Comparison of ENCODE assay signal across 16 mouse cellular contexts in the genomic region with DNA sequence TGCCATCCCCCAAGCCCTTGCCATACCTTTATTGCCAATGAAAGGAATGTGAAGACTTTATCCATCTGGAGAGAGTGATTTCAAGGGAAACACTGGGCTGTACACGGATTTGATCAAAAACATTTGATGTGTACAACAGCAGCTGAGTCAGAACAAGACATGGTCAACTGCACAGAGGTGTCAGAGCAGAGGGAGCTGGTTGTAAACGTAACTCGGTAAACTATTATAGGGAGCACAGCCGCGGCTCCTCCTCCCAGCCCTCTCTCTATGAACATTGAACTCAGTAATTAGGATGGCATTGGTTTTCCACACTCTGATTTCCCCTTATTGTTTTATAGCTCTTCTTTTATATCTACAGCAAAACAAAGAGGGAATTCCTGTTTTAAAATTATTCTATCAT.
DNase-seq lines count a peak whose midpoint lies in the region; ATAC-seq lines count a peak whose summit lies in the region.
"Had no signal": no experiment of that assay in that cellular context is flagged by ENCODE, and none has a peak within 500 bp of the region (broad histone marks: within the 10 kb centered on the region; RNA-seq: fewer than 3 reads in every experiment).

No protein-coding gene starts in this region.

- intact Hi-C loops in heart, postnatal 10 days (cut with DNase I) = no loop called here

- H3K4me3 ChIP-seq in heart, embryonic 10.5 days = peak overlapping the region; percentile 18; the same call in 1 of the 2 replicates
- no peak overlapping the region for H3K4me3 ChIP-seq in hindbrain, embryonic 11.5 days (ENCODE audit: low read depth, low read length)
- no peak overlapping the region for H3K4me3 ChIP-seq in hindbrain, embryonic 16.5 days (ENCODE audit: low read length)
- H3K4me3 ChIP-seq in midbrain, embryonic 10.5 days = no peak overlapping the region
- no peak overlapping the region for H3K4me3 ChIP-seq in midbrain, embryonic 11.5 days (ENCODE audit: low read depth, low read length)
- H3K4me3 ChIP-seq in forebrain, embryonic 15.5 days = no peak overlapping the region
- H3K4me3 ChIP-seq: embryonic facial prominence, embryonic 15.5 days; gastrocnemius, adult 2 months; limb, embryonic 13.5 days; neural tube, embryonic 13.5 days had no signal

- no peaks in the 10 kb centered on the region for H3K27me3 ChIP-seq in heart, embryonic 10.5 days (ENCODE audit: insufficient read depth, poor library complexity, severe bottlenecking)
- no peaks in the 10 kb centered on the region for H3K27me3 ChIP-seq in hindbrain, embryonic 11.5 days (ENCODE audit: control insufficient read depth, insufficient read depth, low read length)
- H3K27me3 ChIP-seq in hindbrain, embryonic 16.5 days (replicated peaks; ENCODE audit: control insufficient read depth, insufficient read depth, low read length) = no peaks in the 10 kb centered on the region
- H3K27me3 ChIP-seq in midbrain, embryonic 10.5 days (ENCODE audit: low read depth, poor library complexity, severe bottlenecking) = no peaks in the 10 kb centered on the region
- no peaks in the 10 kb centered on the region for H3K27me3 ChIP-seq in midbrain, embryonic 11.5 days (ENCODE audit: control insufficient read depth, insufficient read depth, low read length)
- no peaks in the 10 kb centered on the region for H3K27me3 ChIP-seq in forebrain, embryonic 15.5 days
- H3K27me3 ChIP-seq: embryonic facial prominence, embryonic 15.5 days; limb, embryonic 13.5 days; neural tube, embryonic 13.5 days had no signal

- 27% methylated on average over 5 of the region's 5 CpGs for WGBS in heart, embryonic 10.5 days
- WGBS in hindbrain, embryonic 11.5 days = 70% methylated on average over 5 of the region's 5 CpGs
- WGBS in hindbrain, embryonic 16.5 days = 60% methylated on average over 5 of the region's 5 CpGs
- 70% methylated on average over 5 of the region's 5 CpGs for WGBS in midbrain, embryonic 10.5 days
- WGBS in midbrain, embryonic 11.5 days = 64% methylated on average over 5 of the region's 5 CpGs
- WGBS in forebrain, embryonic 15.5 days = 41% methylated on average over 5 of the region's 5 CpGs

- peak overlapping the region; percentile 79 for H3K27ac ChIP-seq in heart, embryonic 10.5 days
- no peak overlapping the region for H3K27ac ChIP-seq in hindbrain, embryonic 11.5 days (ENCODE audit: low read depth, low read length)
- H3K27ac ChIP-seq in hindbrain, embryonic 16.5 days (ENCODE audit: low read depth, low read length) = no peak overlapping the region
- peak overlapping the region; percentile 76 for H3K27ac ChIP-seq in midbrain, embryonic 10.5 days (replicated peaks)
- no peak overlapping the region for H3K27ac ChIP-seq in midbrain, embryonic 11.5 days (ENCODE audit: low read depth, low read length)
- no peak overlapping the region for H3K27ac ChIP-seq in forebrain, embryonic 15.5 days (replicated peaks)
- H3K27ac ChIP-seq: embryonic facial prominence, embryonic 15.5 days; gastrocnemius, adult 2 months; limb, embryonic 13.5 days; liver, embryonic 14.5 days; neural tube, embryonic 13.5 days had no signal

- ATAC-seq in hindbrain, embryonic 11.5 days (ENCODE audit: low FRiP score) = peak; percentile 7; the same call in 1 of the 2 replicates
- ATAC-seq in hindbrain, embryonic 16.5 days = no peak
- no peak for ATAC-seq in midbrain, embryonic 11.5 days (ENCODE audit: low FRiP score)
- ATAC-seq in forebrain, embryonic 15.5 days (replicated peaks) = 0 out of 2 replicates have a peak, but pooled peaks have one; percentile 19

- no peak for DNase-seq in heart, embryonic 10.5 days (ENCODE audit: low spot score)
- no peak for DNase-seq in heart, postnatal 10 days
- DNase-seq in hindbrain, embryonic 11.5 days (ENCODE audit: low spot score) = no peak
- no peak for DNase-seq in midbrain, embryonic 10.5 days (ENCODE audit: low spot score)
- DNase-seq in midbrain, embryonic 11.5 days (ENCODE audit: low spot score, missing footprints) = no peak
- DNase-seq: adrenal gland, adult 8-10 months; cerebellum, postnatal 10 days; gastrocnemius, adult 2 months; right cerebral cortex, postnatal 4 days; thymus, postnatal 4 days had no signal

- no peak overlapping the region for H3K9ac ChIP-seq in hindbrain, embryonic 11.5 days (ENCODE audit: low read depth, low read length)
- H3K9ac ChIP-seq in hindbrain, embryonic 16.5 days (ENCODE audit: low read depth, low read length) = no peak overlapping the region
- H3K9ac ChIP-seq in midbrain, embryonic 11.5 days (ENCODE audit: low read length) = no peak overlapping the region
- H3K9ac ChIP-seq in forebrain, embryonic 15.5 days (replicated peaks) = no peak overlapping the region
- H3K9ac ChIP-seq: embryonic facial prominence, embryonic 15.5 days; limb, embryonic 13.5 days; liver, embryonic 14.5 days; neural tube, embryonic 13.5 days had no signal

- no peaks in the 10 kb centered on the region for H3K9me3 ChIP-seq in heart, embryonic 10.5 days
- no peaks in the 10 kb centered on the region for H3K9me3 ChIP-seq in hindbrain, embryonic 11.5 days (ENCODE audit: control insufficient read depth, low read length)
- H3K9me3 ChIP-seq in hindbrain, embryonic 16.5 days (ENCODE audit: control insufficient read depth, low read length) = no peaks in the 10 kb centered on the region
- H3K9me3 ChIP-seq in midbrain, embryonic 10.5 days (replicated peaks) = no peaks in the 10 kb centered on the region
- H3K9me3 ChIP-seq in midbrain, embryonic 11.5 days (ENCODE audit: control insufficient read depth, low read length) = no peaks in the 10 kb centered on the region
- H3K9me3 ChIP-seq in forebrain, embryonic 15.5 days = no peaks in the 10 kb centered on the region
- H3K9me3 ChIP-seq: embryonic facial prominence, embryonic 15.5 days; limb, embryonic 13.5 days; neural tube, embryonic 13.5 days had no signal

- peaks cover 38% of the 10 kb centered on the region for H3K4me1 ChIP-seq in heart, embryonic 10.5 days
- H3K4me1 ChIP-seq in hindbrain, embryonic 11.5 days (replicated peaks; ENCODE audit: control insufficient read depth, insufficient read depth, low read length) = no peaks in the 10 kb centered on the region; the same call in 1 of the 2 replicates
- H3K4me1 ChIP-seq in hindbrain, embryonic 16.5 days (ENCODE audit: control insufficient read depth, insufficient read depth, low read depth, low read length) = no peaks in the 10 kb centered on the region
- H3K4me1 ChIP-seq in midbrain, embryonic 10.5 days = peaks cover 26% of the 10 kb centered on the region
- peaks cover 9% of the 10 kb centered on the region; the same call in 1 of the 2 replicates for H3K4me1 ChIP-seq in midbrain, embryonic 11.5 days (ENCODE audit: control insufficient read depth, insufficient read depth, low read length)
- H3K4me1 ChIP-seq in forebrain, embryonic 15.5 days = peaks cover 14% of the 10 kb centered on the region
- H3K4me1 ChIP-seq: embryonic facial prominence, embryonic 15.5 days had no signal

- no peak overlapping the region for H3K4me2 ChIP-seq in hindbrain, embryonic 11.5 days (replicated peaks; ENCODE audit: low read depth, low read length)
- H3K4me2 ChIP-seq in hindbrain, embryonic 16.5 days (ENCODE audit: low read length) = no peak overlapping the region
- H3K4me2 ChIP-seq in midbrain, embryonic 11.5 days = no peak overlapping the region
- H3K4me2 ChIP-seq in forebrain, embryonic 15.5 days (replicated peaks) = no peak overlapping the region
- H3K4me2 ChIP-seq: embryonic facial prominence, embryonic 15.5 days; limb, embryonic 13.5 days; neural tube, embryonic 13.5 days had no signal

- H3K36me3 ChIP-seq in heart, embryonic 10.5 days = no peaks in the 10 kb centered on the region
- no peaks in the 10 kb centered on the region for H3K36me3 ChIP-seq in hindbrain, embryonic 11.5 days (ENCODE audit: control insufficient read depth, insufficient read depth, low read length)
- no peaks in the 10 kb centered on the region for H3K36me3 ChIP-seq in hindbrain, embryonic 16.5 days (ENCODE audit: control insufficient read depth, insufficient read depth, low read length)
- no peaks in the 10 kb centered on the region for H3K36me3 ChIP-seq in midbrain, embryonic 10.5 days
- H3K36me3 ChIP-seq in midbrain, embryonic 11.5 days (ENCODE audit: control insufficient read depth, insufficient read depth, low read length) = no peaks in the 10 kb centered on the region
- no peaks in the 10 kb centered on the region for H3K36me3 ChIP-seq in forebrain, embryonic 15.5 days
- H3K36me3 ChIP-seq: embryonic facial prominence, embryonic 15.5 days; limb, embryonic 13.5 days; neural tube, embryonic 13.5 days had no signal

Comparison
In these comparisons a context has a peak if more than half of its experiments do, and no peak if none do; other contexts are left out.
1. H3K27ac ChIP-seq: peak in heart, embryonic 10.5 days (single experiment) and midbrain, embryonic 10.5 days (single experiment); none in hindbrain, embryonic 11.5 days (single experiment), hindbrain, embryonic 16.5 days (single experiment), midbrain, embryonic 11.5 days (single experiment) and forebrain, embryonic 15.5 days (single experiment).
2. ATAC-seq: peak in hindbrain, embryonic 11.5 days (single experiment) and forebrain, embryonic 15.5 days (single experiment); none in hindbrain, embryonic 16.5 days (single experiment) and midbrain, embryonic 11.5 days (single experiment).